Mouse (Mus musculus) forebrain, embryonic 14.5 days (tissue): Measurements from ENCODE around the gene Rgs3. TPM values are rescaled to one million over a fixed set of nuclear protein-coding genes. Genes with fewer than 3 reads are reported as not detected.
"Not testable (repeated sequence)": the region's sequence is repeated elsewhere in the genome, so short reads cannot be mapped to it uniquely, and the experiment has no call there.

ENCODE experiments used
- ATAC-seq: fragments of 200-750 bp; cut with Nextera tagmentation; 2 replicates; pipeline ENCODE4 v1.8.0; 2017; ENCODE audit warnings: mild to moderate bottlenecking, moderate library complexity
- DNase-seq: peaks from one replicate; pipeline ENCODE4 v3.0.0-alpha.2; 2015; ENCODE audit warnings: low spot score
- H3K27ac ChIP-seq: fragments of 300-500 bp; sonication (generic); 2 replicates; pipeline ENCODE4 v1.5.1; 2014; ENCODE audit warnings: low read depth, mild to moderate bottlenecking, control low read depth, low read length, moderate library complexity
- H3K27me3 ChIP-seq: fragments of 300-500 bp; sonication (generic); replicated peaks from 2 replicates; pipeline ENCODE4 v1.6.1; 2014; ENCODE audit warnings: low read length, control low read depth, mixed read lengths; ENCODE audit not compliant: control insufficient read depth, insufficient read depth
- H3K36me3 ChIP-seq: fragments of 300-500 bp; sonication (generic); 2 replicates; pipeline ENCODE4 v1.6.1; 2014; ENCODE audit warnings: low read length, control low read depth; ENCODE audit not compliant: control insufficient read depth, insufficient read depth
- H3K4me1 ChIP-seq: fragments of 300-500 bp; sonication (generic); 2 replicates; pipeline ENCODE4 v1.6.1; 2014; ENCODE audit warnings: antibody characterized with exemption, low read length, control low read depth; ENCODE audit not compliant: control insufficient read depth, insufficient read depth
- H3K4me2 ChIP-seq: fragments of 300-500 bp; sonication (generic); 2 replicates; pipeline ENCODE4 v1.6.1; 2014; ENCODE audit warnings: mild to moderate bottlenecking, control low read depth, low read length
- H3K4me3 ChIP-seq: fragments of 300-500 bp; sonication (generic); 2 replicates; pipeline ENCODE4 v1.5.1; 2014; ENCODE audit warnings: low read depth, low read length, control low read depth
- H3K9ac ChIP-seq: fragments of 300-500 bp; sonication (generic); 2 replicates; pipeline ENCODE4 v1.6.1; 2014; ENCODE audit warnings: mild to moderate bottlenecking, low read length, control low read depth, moderate library complexity
- H3K9me3 ChIP-seq: fragments of 300-500 bp; sonication (generic); replicated peaks from 2 replicates; pipeline ENCODE4 v1.6.1; 2016; ENCODE audit warnings: low read length, control low read depth, mixed read lengths; ENCODE audit not compliant: control insufficient read depth
- WGBS: fragments of 180-500 bp; shearing (Covaris S2); extraction: QIAGEN DNeasy Blood & Tissue Kit; methylation state at CpG from one replicate; pipeline ENCODE4 v1.1.7; 2014; 5-methylcytosine and 5-hydroxymethylcytosine counted together
- polyA plus RNA-seq: library from polyadenylated mRNA; unstranded; fragments of >200 nt; fragmentation: Nextera tagmentation; extraction: Ambion mirVana; gene quantifications from 2 replicates; pipeline ENCODE4 v1.2.1, GENCODE M21; 2014

The Rgs3 gene
- polyA plus RNA-seq, 1 experiment from 2014 or later, result 44.8 TPM

GRCm38 (mm10) chr4:62590878-62591277 is 31.2 kb downstream of the Rgs3 start:
- H3K9me3 ChIP-seq, result no peaks in the 10 kb centered on the region
- peaks cover 11% of the 10 kb centered on the region for H3K4me1 ChIP-seq
- H3K9ac ChIP-seq, result no peak overlapping the region
- no peaks in the 10 kb centered on the region for H3K36me3 ChIP-seq
- no peak for DNase-seq
- 0 out of 2 replicates have a peak overlapping the region, but pooled peaks have one; percentile 9 for H3K4me2 ChIP-seq
- ATAC-seq, result peak; percentile 65
- peak overlapping the region; percentile 10; the same call in 1 of the 2 replicates for H3K27ac ChIP-seq
- H3K27me3 ChIP-seq, result no peaks in the 10 kb centered on the region
- WGBS, result 83% methylated on average over 1 of the region's 1 CpGs
- no peak overlapping the region for H3K4me3 ChIP-seq

- 5% methylated on average over 11 of the region's 11 CpGs for WGBS
Measured at GRCm38 (mm10) chr4:62591326-62591725, 31.7 kb downstream of the Rgs3 start.

GRCm38 (mm10) chr4:62593546-62594240 is 34.0 kb downstream of the Rgs3 start:
- not testable (repeated sequence) for H3K9ac ChIP-seq, DNase-seq, H3K27me3 ChIP-seq, ATAC-seq, H3K9me3 ChIP-seq, H3K4me3 ChIP-seq, H3K36me3 ChIP-seq, H3K27ac ChIP-seq, H3K4me1 ChIP-seq, H3K4me2 ChIP-seq
- 92% methylated on average over 24 of the region's 24 CpGs for WGBS

More at GRCm38 (mm10) chr4:62591326-62591725, 31.7 kb downstream of the Rgs3 start:
- Histone ChIP-seq H3K4me3 (no peak overlapping the region), H3K4me2 (no peak overlapping the region; the same call in 1 of the 2 replicates), H3K27ac (peak overlapping the region; percentile 49; the same call in 1 of the 2 replicates), H3K36me3 (no peaks in the 10 kb centered on the region), H3K4me1 (peaks cover 10% of the 10 kb centered on the region), H3K9ac (no peak overlapping the region), H3K9me3 (no peaks in the 10 kb centered on the region), H3K27me3 (no peaks in the 10 kb centered on the region)
- DNase-seq (peak; percentile 71), ATAC-seq (peak; percentile 64)

- Histone ChIP-seq H3K9me3 (no peaks in the 10 kb centered on the region), H3K36me3 (no peaks in the 10 kb centered on the region), H3K4me2 (no peak overlapping the region), H3K4me3 (no peak overlapping the region), H3K27me3 (no peaks in the 10 kb centered on the region), H3K9ac (no peak overlapping the region), H3K4me1 (peaks cover 10% of the 10 kb centered on the region), H3K27ac (peak overlapping the region; percentile 35; the same call in 1 of the 2 replicates)
- DNase-seq (peak; percentile 51), ATAC-seq (no peak; the same call in 1 of the 2 replicates)
- 36% methylated on average over 5 of the region's 5 CpGs for WGBS
Measured at GRCm38 (mm10) chr4:62594442-62594841, 34.8 kb downstream of the Rgs3 start.

- DNase-seq, result no peak
- WGBS, result 69% methylated on average over 5 of the region's 5 CpGs
Measured at GRCm38 (mm10) chr4:62596051-62596450, 36.4 kb downstream of the Rgs3 start.

GRCm38 (mm10) chr4:62600549-62600948 is 40.9 kb downstream of the Rgs3 start:
- Histone ChIP-seq H3K4me2 (no peak overlapping the region), H3K4me3 (no peak overlapping the region), H3K4me1 (no peaks in the 10 kb centered on the region), H3K9ac (no peak overlapping the region), H3K27me3 (no peaks in the 10 kb centered on the region), H3K36me3 (no peaks in the 10 kb centered on the region), H3K9me3 (no peaks in the 10 kb centered on the region), H3K27ac (no peak overlapping the region)
- no peak for DNase-seq
- WGBS, result 88% methylated on average over 1 of the region's 1 CpGs
- no peak for ATAC-seq

More at GRCm38 (mm10) chr4:62596051-62596450, 36.4 kb downstream of the Rgs3 start:
- no peak overlapping the region for H3K27ac ChIP-seq
- no peak overlapping the region for H3K4me3 ChIP-seq
- H3K9ac ChIP-seq, result no peak overlapping the region
- no peaks in the 10 kb centered on the region for H3K27me3 ChIP-seq
- no peak overlapping the region for H3K4me2 ChIP-seq
- H3K4me1 ChIP-seq, result peaks cover 7% of the 10 kb centered on the region
- no peaks in the 10 kb centered on the region for H3K36me3 ChIP-seq
- H3K9me3 ChIP-seq, result no peaks in the 10 kb centered on the region
- no peak for ATAC-seq

GRCm38 (mm10) chr4:62603607-62604006 is 44.0 kb downstream of the Rgs3 start:
- no peaks in the 10 kb centered on the region for H3K9me3 ChIP-seq
- no peak overlapping the region for H3K27ac ChIP-seq
- no peaks in the 10 kb centered on the region for H3K36me3 ChIP-seq
- no peak for DNase-seq
- no peaks in the 10 kb centered on the region for H3K27me3 ChIP-seq
- no peak for ATAC-seq
- no peak overlapping the region for H3K4me3 ChIP-seq
- 94% methylated on average over 4 of the region's 4 CpGs for WGBS
- H3K4me1 ChIP-seq, result peaks cover 16% of the 10 kb centered on the region
- H3K4me2 ChIP-seq, result no peak overlapping the region
- no peak overlapping the region for H3K9ac ChIP-seq

GRCm38 (mm10) chr4:62604094-62604493 is 44.4 kb downstream of the Rgs3 start:
- H3K9ac ChIP-seq, result no peak overlapping the region
- DNase-seq (no peak), ATAC-seq (no peak)
- H3K27me3 ChIP-seq, result no peaks in the 10 kb centered on the region
- H3K27ac ChIP-seq, result no peak overlapping the region
- H3K36me3 ChIP-seq, result no peaks in the 10 kb centered on the region
- no peak overlapping the region for H3K4me3 ChIP-seq
- 73% methylated on average over 4 of the region's 4 CpGs for WGBS
- no peaks in the 10 kb centered on the region for H3K9me3 ChIP-seq
- H3K4me1 ChIP-seq, result peaks cover 16% of the 10 kb centered on the region
- H3K4me2 ChIP-seq, result no peak overlapping the region

GRCm38 (mm10) chr4:62605856-62606541 is 46.4 kb downstream of the Rgs3 start:
- DNase-seq (no peak), ATAC-seq (no peak)
- Histone ChIP-seq H3K36me3 (no peaks in the 10 kb centered on the region), H3K27me3 (no peaks in the 10 kb centered on the region), H3K9ac (no peak overlapping the region), H3K27ac (no peak overlapping the region), H3K4me3 (no peak overlapping the region), H3K9me3 (no peaks in the 10 kb centered on the region), H3K4me2 (no peak overlapping the region), H3K4me1 (peaks cover 19% of the 10 kb centered on the region)
- 87% methylated on average over 9 of the region's 9 CpGs for WGBS
